Mouse (Mus musculus) limb, embryonic 14.5 days (tissue): ENCODE data around the gene Arhgef2. TPM values are rescaled to one million over a fixed set of nuclear protein-coding genes. Genes with fewer than 3 reads are reported as not detected.

Source experiments
- ATAC-seq: fragments of 200-750 bp; cut with Nextera tagmentation; 2 replicates; pipeline ENCODE4 v1.8.0; 2017; ENCODE audit warnings: low read depth, moderate number of reproducible peaks, moderate TSS enrichment; ENCODE audit not compliant: low FRiP score
- DNase-seq: peaks from one replicate; pipeline ENCODE4 v3.0.0-alpha.2; 2015; ENCODE audit warnings: low spot score
- H3K27ac ChIP-seq: fragments of 300-500 bp; sonication (generic); replicated peaks from 2 replicates; pipeline ENCODE4 v1.5.1; 2014; ENCODE audit warnings: low read depth, mild to moderate bottlenecking, low read length, moderate library complexity, mixed read lengths
- H3K27me3 ChIP-seq: fragments of 300-500 bp; sonication (generic); 2 replicates; pipeline ENCODE4 v1.6.1; 2014; ENCODE audit warnings: low read length, mixed read lengths; ENCODE audit not compliant: control insufficient read depth, insufficient read depth
- H3K36me3 ChIP-seq: fragments of 300-500 bp; sonication (generic); 2 replicates; pipeline ENCODE4 v1.6.1; 2014; ENCODE audit warnings: mild to moderate bottlenecking, low read length, moderate library complexity, mixed read lengths; ENCODE audit not compliant: control insufficient read depth, insufficient read depth
- H3K4me1 ChIP-seq: fragments of 300-500 bp; sonication (generic); 2 replicates; pipeline ENCODE4 v1.6.1; 2014; ENCODE audit warnings: antibody characterized with exemption, low read length, mixed read lengths; ENCODE audit not compliant: control insufficient read depth, insufficient read depth
- H3K4me2 ChIP-seq: fragments of 300-500 bp; sonication (generic); replicated peaks from 2 replicates; pipeline ENCODE4 v1.6.1; 2014; ENCODE audit warnings: low read depth, mild to moderate bottlenecking, low read length, moderate library complexity; ENCODE audit not compliant: severe bottlenecking
- H3K4me3 ChIP-seq: fragments of 300-500 bp; sonication (generic); replicated peaks from 2 replicates; pipeline ENCODE4 v1.5.1; 2014; ENCODE audit warnings: low read length
- H3K9ac ChIP-seq: fragments of 300-500 bp; sonication (generic); 2 replicates; pipeline ENCODE4 v1.6.1; 2014; ENCODE audit warnings: mild to moderate bottlenecking, low read depth, low read length, moderate library complexity; ENCODE audit not compliant: severe bottlenecking
- H3K9me3 ChIP-seq: fragments of 300-500 bp; sonication (generic); 2 replicates; pipeline ENCODE4 v1.6.1; 2016; ENCODE audit warnings: low read length; ENCODE audit not compliant: control insufficient read depth
- POLR2A ChIP-seq: fragments of 200-500 bp; IDR thresholded peaks from 2 replicates; pipeline ENCODE4 v1.8.0; 2012; ENCODE audit warnings: inconsistent platforms, mild to moderate bottlenecking, moderate library complexity, borderline replicate concordance; ENCODE audit not compliant: insufficient read depth, insufficient read length; ENCODE audit errors: extremely low read depth
- WGBS: fragments of 180-500 bp; shearing (Covaris S2); extraction: QIAGEN DNeasy Blood & Tissue Kit; methylation state at CpG from one replicate; pipeline ENCODE4 v1.1.7; 2014; 5-methylcytosine and 5-hydroxymethylcytosine counted together
- polyA plus RNA-seq, 2 experiments: library from polyadenylated mRNA; depleted of rRNA in 1 of 2; stranded (reverse) in 1 of 2; unstranded in 1 of 2; fragments of >200 nt; fragmentation: Nextera tagmentation in 1 of 2; extraction: Ambion mirVana in 1 of 2; gene quantifications; 2 replicates each; pipeline versions ENCODE4 v1.2.1 to v1.2.3; 2012 to 2014

Gene Arhgef2
- polyA plus RNA-seq, 2 experiments = 81.9 to 84.7 TPM

DNA sequence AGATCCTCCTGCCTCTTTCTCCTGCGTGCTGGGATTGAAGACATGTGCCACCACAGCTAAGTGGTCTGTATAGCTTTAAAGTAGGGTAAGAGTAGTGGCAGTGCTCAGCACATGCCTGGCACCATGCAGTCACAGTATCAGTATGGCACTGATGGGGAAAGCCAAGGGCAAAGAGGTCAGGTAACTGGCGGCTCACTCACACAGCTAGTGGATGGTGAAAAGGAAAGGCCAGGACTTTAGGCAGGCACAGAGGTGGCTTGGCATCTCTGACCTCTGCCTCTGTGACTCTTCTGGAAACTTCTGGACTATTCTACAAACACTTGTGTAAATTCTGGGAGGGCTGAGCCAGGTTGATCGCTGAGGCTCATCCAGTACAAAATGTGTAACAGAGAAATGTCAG, 39.6 kb upstream of the Arhgef2 start:
- H3K27me3 ChIP-seq = no peaks in the 10 kb centered on the region
- H3K4me3 ChIP-seq = no peak overlapping the region
- no peak for TF ChIP-seq POLR2A
- no peaks in the 10 kb centered on the region for H3K9me3 ChIP-seq
- no peak overlapping the region for H3K4me2 ChIP-seq
- ATAC-seq (no peak), DNase-seq (no peak)
- 93% methylated on average over 3 of the region's 3 CpGs for WGBS
- H3K27ac ChIP-seq = no peak overlapping the region
- no peaks in the 10 kb centered on the region for H3K4me1 ChIP-seq
- H3K9ac ChIP-seq = no peak overlapping the region
- peaks cover 92% of the 10 kb centered on the region for H3K36me3 ChIP-seq

- Histone ChIP-seq H3K4me1 (no peaks in the 10 kb centered on the region), H3K4me2 (no peak overlapping the region), H3K27ac (no peak overlapping the region), H3K9me3 (no peaks in the 10 kb centered on the region), H3K27me3 (no peaks in the 10 kb centered on the region), H3K36me3 (peaks cover 87% of the 10 kb centered on the region), H3K4me3 (no peak overlapping the region), H3K9ac (no peak overlapping the region)
- no peak for ATAC-seq
- WGBS = 85% methylated on average over 4 of the region's 4 CpGs
- DNase-seq = no peak
- no peak for TF ChIP-seq POLR2A
These were observed 39.2 kb upstream of the Arhgef2 start for GRCm38 (mm10) chr3:88566536-88567061.

DNA sequence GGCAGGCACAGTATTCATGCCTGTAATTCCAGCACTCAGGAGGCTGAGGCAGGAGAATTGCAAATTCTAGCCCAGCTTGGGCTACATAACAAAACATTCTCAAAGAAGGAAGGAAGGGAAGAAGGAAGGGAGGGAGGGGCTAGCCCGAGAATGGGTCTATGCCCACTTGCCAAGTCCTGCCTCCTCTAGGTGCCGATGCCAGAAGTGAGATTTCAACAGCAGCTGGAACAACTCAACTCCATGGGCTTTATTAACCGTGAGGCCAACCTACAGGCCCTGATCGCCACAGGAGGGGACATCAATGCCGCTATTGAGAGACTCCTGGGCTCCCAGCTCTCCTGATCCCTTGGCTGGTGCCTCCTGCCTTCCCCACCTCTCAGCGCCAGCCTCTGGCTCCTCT, 37.9 kb upstream of the Arhgef2 start:
- H3K9ac ChIP-seq = no peak overlapping the region
- H3K4me2 ChIP-seq = no peak overlapping the region
- peaks cover 74% of the 10 kb centered on the region for H3K36me3 ChIP-seq
- ATAC-seq (no peak), DNase-seq (no peak)
- H3K4me1 ChIP-seq = no peaks in the 10 kb centered on the region
- H3K27ac ChIP-seq = no peak overlapping the region
- no peak for TF ChIP-seq POLR2A
- WGBS = 93% methylated on average over 6 of the region's 6 CpGs
- H3K4me3 ChIP-seq = no peak overlapping the region
- H3K27me3 ChIP-seq = no peaks in the 10 kb centered on the region
- no peaks in the 10 kb centered on the region for H3K9me3 ChIP-seq

GRCm38 (mm10) chr3:88568615-88569014, 37.2 kb upstream of the Arhgef2 start:
- WGBS = 95% methylated on average over 2 of the region's 2 CpGs
- Histone ChIP-seq H3K36me3 (peaks cover 67% of the 10 kb centered on the region), H3K4me1 (no peaks in the 10 kb centered on the region), H3K27me3 (no peaks in the 10 kb centered on the region), H3K4me3 (no peak overlapping the region), H3K4me2 (no peak overlapping the region), H3K27ac (no peak overlapping the region), H3K9ac (no peak overlapping the region), H3K9me3 (no peaks in the 10 kb centered on the region)
- ATAC-seq (no peak), DNase-seq (no peak)
- no peak for TF ChIP-seq POLR2A

DNA sequence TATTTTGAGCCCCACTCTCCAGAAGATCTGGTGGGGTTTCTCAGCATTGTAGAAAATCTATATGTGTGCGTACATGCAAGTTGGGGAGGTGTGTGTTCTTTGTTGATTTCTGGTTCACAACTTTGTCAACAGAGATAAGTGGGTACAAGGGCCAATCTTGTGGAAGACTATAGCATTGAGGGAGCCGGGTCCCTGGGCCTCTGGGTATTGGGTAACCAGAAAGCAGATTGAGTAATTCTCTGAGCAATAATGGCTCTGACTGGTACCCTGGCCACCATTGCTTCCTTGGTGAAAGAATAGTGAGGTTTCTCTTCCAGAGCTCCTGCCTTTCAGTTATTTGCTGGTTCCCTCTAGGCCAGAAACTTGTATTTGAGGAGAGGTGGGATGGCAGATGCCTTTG, 36.7 kb upstream of the Arhgef2 start:
- H3K36me3 ChIP-seq = peaks cover 62% of the 10 kb centered on the region
- no peak overlapping the region for H3K4me3 ChIP-seq
- 98% methylated on average over 2 of the region's 2 CpGs for WGBS
- H3K4me1 ChIP-seq = no peaks in the 10 kb centered on the region
- no peaks in the 10 kb centered on the region for H3K9me3 ChIP-seq
- DNase-seq = no peak
- no peak overlapping the region for H3K27ac ChIP-seq
- TF ChIP-seq POLR2A = no peak
- no peak overlapping the region for H3K4me2 ChIP-seq
- no peak for ATAC-seq
- no peak overlapping the region for H3K9ac ChIP-seq
- no peaks in the 10 kb centered on the region for H3K27me3 ChIP-seq

DNA sequence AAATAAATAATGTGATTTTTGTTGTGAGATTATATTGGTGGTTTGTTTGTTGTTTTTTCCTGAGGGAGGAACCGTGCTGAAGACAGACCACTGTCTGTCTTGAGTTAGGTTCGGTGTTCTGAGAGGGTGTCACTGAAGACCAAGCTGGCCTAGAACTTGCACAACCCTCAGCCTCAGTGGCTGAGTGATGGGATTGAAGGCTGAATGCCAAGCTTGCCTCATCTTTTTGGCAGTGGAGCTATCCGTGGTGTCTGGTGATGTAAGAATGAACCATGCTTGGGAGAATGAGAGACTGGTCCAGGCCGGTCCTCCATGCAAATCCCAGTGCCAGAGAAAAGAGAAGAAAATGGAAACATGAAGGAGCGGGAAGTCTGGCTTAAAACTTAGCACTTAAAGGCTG, 36.1 kb upstream of the Arhgef2 start:
- WGBS = 90% methylated on average over 5 of the region's 5 CpGs

More for the DNA sequence above, 36.1 kb upstream of the Arhgef2 start:
- Histone ChIP-seq H3K36me3 (peaks cover 56% of the 10 kb centered on the region), H3K9ac (no peak overlapping the region), H3K9me3 (no peaks in the 10 kb centered on the region), H3K4me1 (no peaks in the 10 kb centered on the region), H3K27me3 (no peaks in the 10 kb centered on the region), H3K4me3 (no peak overlapping the region), H3K4me2 (no peak overlapping the region), H3K27ac (no peak overlapping the region)
- DNase-seq (no peak), ATAC-seq (no peak)
- no peak for TF ChIP-seq POLR2A
